Comparison of ENCODE assay signal across 20 mouse cellular contexts in genomic region chr2:15931924-15932323, GRCm38 (mm10).
DNase-seq lines count a peak whose midpoint lies in the region; ATAC-seq and TF ChIP-seq lines count a peak whose summit lies in the region.
"Had no signal": no experiment of that assay in that cellular context is flagged by ENCODE, and none has a peak within 500 bp of the region (broad histone marks: within the 10 kb centered on the region; RNA-seq: fewer than 3 reads in every experiment).

No protein-coding gene starts in this region.

- H3K4me3 ChIP-seq in forebrain, embryonic 16.5 days (replicated peaks; ENCODE audit: low read length): no peak overlapping the region
- H3K4me3 ChIP-seq in forebrain, embryonic 13.5 days: no peak overlapping the region
- H3K4me3 ChIP-seq in midbrain, embryonic 16.5 days (ENCODE audit: low read depth, low read length): no peak overlapping the region
- H3K4me3 ChIP-seq in midbrain, postnatal 0 days (ENCODE audit: low read depth, low read length): no peak overlapping the region
- no peak overlapping the region for H3K4me3 ChIP-seq in intestine, embryonic 15.5 days (replicated peaks)
- H3K4me3 ChIP-seq: embryonic facial prominence, embryonic 10.5 days; embryonic facial prominence, embryonic 12.5 days; forebrain, embryonic 12.5 days had no signal

- no peaks in the 10 kb centered on the region for H3K9me3 ChIP-seq in forebrain, embryonic 16.5 days (ENCODE audit: control insufficient read depth, low read length)
- H3K9me3 ChIP-seq in forebrain, embryonic 13.5 days (replicated peaks): no peaks in the 10 kb centered on the region
- H3K9me3 ChIP-seq in midbrain, embryonic 16.5 days (replicated peaks; ENCODE audit: control insufficient read depth, low read length, poor library complexity, severe bottlenecking): no peaks in the 10 kb centered on the region
- H3K9me3 ChIP-seq in midbrain, postnatal 0 days (ENCODE audit: low read length): no peaks in the 10 kb centered on the region
- H3K9me3 ChIP-seq in intestine, embryonic 15.5 days: no peaks in the 10 kb centered on the region
- H3K9me3 ChIP-seq: embryonic facial prominence, embryonic 10.5 days; embryonic facial prominence, embryonic 12.5 days; forebrain, embryonic 12.5 days had no signal

- DNase-seq in midbrain, postnatal 0 days (ENCODE audit: low spot score): no peak
- DNase-seq in brain, embryonic 14.5 days (ENCODE audit: low read depth): peak; percentile 9
- peak; percentile 61 for DNase-seq in retina, postnatal 1 day
- no peak for DNase-seq in cerebellum, adult 9-10 months
- DNase-seq: adrenal gland, adult 8-10 months; adrenal gland, postnatal 14 days; adrenal gland, postnatal 36 days; cerebellum, adult 11 months; cerebellum, adult 18-20 months; cerebellum, adult 8-10 months; cerebellum, postnatal 25 days had no signal

- TF ChIP-seq POLR2A in brain, embryonic 14.5 days (IDR thresholded peaks at IDR 0.05; ENCODE audit: borderline replicate concordance, extremely low read depth, insufficient read depth, insufficient read length, poor library complexity, severe bottlenecking): no peak

- H3K4me2 ChIP-seq in forebrain, embryonic 16.5 days (ENCODE audit: low read length): no peak overlapping the region
- no peak overlapping the region for H3K4me2 ChIP-seq in forebrain, embryonic 13.5 days
- no peak overlapping the region for H3K4me2 ChIP-seq in midbrain, embryonic 16.5 days (ENCODE audit: low read length)
- H3K4me2 ChIP-seq in midbrain, postnatal 0 days (ENCODE audit: low read depth, low read length, poor library complexity, severe bottlenecking): no peak overlapping the region
- no peak overlapping the region for H3K4me2 ChIP-seq in intestine, embryonic 15.5 days (replicated peaks)
- H3K4me2 ChIP-seq: embryonic facial prominence, embryonic 12.5 days; forebrain, embryonic 12.5 days had no signal

- no peaks in the 10 kb centered on the region for H3K27me3 ChIP-seq in forebrain, embryonic 16.5 days (replicated peaks; ENCODE audit: control insufficient read depth, insufficient read depth, low read length)
- no peaks in the 10 kb centered on the region for H3K27me3 ChIP-seq in forebrain, embryonic 13.5 days
- H3K27me3 ChIP-seq in midbrain, embryonic 16.5 days (ENCODE audit: control insufficient read depth, insufficient read depth, low read depth, low read length): no peaks in the 10 kb centered on the region
- H3K27me3 ChIP-seq in midbrain, postnatal 0 days (ENCODE audit: insufficient read depth, low read length): no peaks in the 10 kb centered on the region
- H3K27me3 ChIP-seq in intestine, embryonic 15.5 days (replicated peaks): no peaks in the 10 kb centered on the region
- H3K27me3 ChIP-seq: embryonic facial prominence, embryonic 12.5 days; forebrain, embryonic 12.5 days; Patski had no signal

- no peak for TF ChIP-seq CTCF in midbrain, postnatal 0 days (IDR thresholded peaks at IDR 0.05)
- no peak for TF ChIP-seq CTCF in brain, embryonic 14.5 days (IDR thresholded peaks at IDR 0.05; ENCODE audit: borderline replicate concordance, extremely low read depth, insufficient read depth, insufficient read length)

- no peak overlapping the region for H3K9ac ChIP-seq in forebrain, embryonic 16.5 days (replicated peaks; ENCODE audit: low read depth, low read length)
- no peak overlapping the region for H3K9ac ChIP-seq in forebrain, embryonic 13.5 days
- no peak overlapping the region for H3K9ac ChIP-seq in midbrain, embryonic 16.5 days (ENCODE audit: low read depth, low read length)
- no peak overlapping the region for H3K9ac ChIP-seq in midbrain, postnatal 0 days (replicated peaks; ENCODE audit: low read length, poor library complexity, severe bottlenecking)
- no peak overlapping the region for H3K9ac ChIP-seq in intestine, embryonic 15.5 days
- H3K9ac ChIP-seq: embryonic facial prominence, embryonic 12.5 days; forebrain, embryonic 12.5 days had no signal

- peak; percentile 50; the same call in 1 of the 2 replicates for ATAC-seq in forebrain, embryonic 16.5 days
- ATAC-seq in forebrain, embryonic 13.5 days: no peak
- 0 out of 2 replicates have a peak, but pooled peaks have one; percentile 56 for ATAC-seq in midbrain, embryonic 16.5 days
- no peak for ATAC-seq in midbrain, postnatal 0 days (ENCODE audit: low FRiP score)
- ATAC-seq in intestine, embryonic 15.5 days: no peak
- ATAC-seq: activated CD4-positive, CD25-positive, alpha-beta regulatory T cell, adult 4 months; Patski had no signal

- peaks cover 7% of the 10 kb centered on the region; the same call in 1 of the 2 replicates for H3K4me1 ChIP-seq in forebrain, embryonic 16.5 days (replicated peaks; ENCODE audit: control insufficient read depth, insufficient read depth, low read length)
- H3K4me1 ChIP-seq in forebrain, embryonic 13.5 days: peaks cover 8% of the 10 kb centered on the region
- H3K4me1 ChIP-seq in midbrain, embryonic 16.5 days (ENCODE audit: control insufficient read depth, insufficient read depth, low read length): no peaks in the 10 kb centered on the region
- no peaks in the 10 kb centered on the region for H3K4me1 ChIP-seq in midbrain, postnatal 0 days (ENCODE audit: insufficient read depth, low read length)
- H3K4me1 ChIP-seq in intestine, embryonic 15.5 days (replicated peaks): no peaks in the 10 kb centered on the region
- H3K4me1 ChIP-seq: embryonic facial prominence, embryonic 10.5 days; embryonic facial prominence, embryonic 12.5 days had no signal

- no peak overlapping the region for H3K27ac ChIP-seq in forebrain, embryonic 16.5 days (ENCODE audit: low read length)
- no peak overlapping the region for H3K27ac ChIP-seq in forebrain, embryonic 13.5 days
- H3K27ac ChIP-seq in midbrain, embryonic 16.5 days (ENCODE audit: low read length): no peak overlapping the region
- no peak overlapping the region for H3K27ac ChIP-seq in midbrain, postnatal 0 days (ENCODE audit: low read depth, low read length)
- H3K27ac ChIP-seq in intestine, embryonic 15.5 days: no peak overlapping the region
- H3K27ac ChIP-seq: embryonic facial prominence, embryonic 10.5 days; embryonic facial prominence, embryonic 12.5 days; forebrain, embryonic 12.5 days had no signal

- H3K36me3 ChIP-seq in forebrain, embryonic 16.5 days (ENCODE audit: control insufficient read depth, insufficient read depth): no peaks in the 10 kb centered on the region
- no peaks in the 10 kb centered on the region for H3K36me3 ChIP-seq in forebrain, embryonic 13.5 days (ENCODE audit: poor library complexity, severe bottlenecking)
- H3K36me3 ChIP-seq in midbrain, embryonic 16.5 days (ENCODE audit: control insufficient read depth, insufficient read depth, low read length): no peaks in the 10 kb centered on the region
- H3K36me3 ChIP-seq in midbrain, postnatal 0 days (ENCODE audit: insufficient read depth, low read length): no peaks in the 10 kb centered on the region
- H3K36me3 ChIP-seq in intestine, embryonic 15.5 days: no peaks in the 10 kb centered on the region
- H3K36me3 ChIP-seq: embryonic facial prominence, embryonic 10.5 days; embryonic facial prominence, embryonic 12.5 days; forebrain, embryonic 12.5 days had no signal

Comparison
In these comparisons a context has a peak if more than half of its experiments do, and no peak if none do; other contexts are left out.
1. ATAC-seq: peak in forebrain, embryonic 16.5 days (single experiment) and midbrain, embryonic 16.5 days (single experiment); none in forebrain, embryonic 13.5 days (single experiment), midbrain, postnatal 0 days (single experiment) and intestine, embryonic 15.5 days (single experiment).
2. DNase-seq: peak in brain, embryonic 14.5 days (single experiment) and retina, postnatal 1 day (single experiment); none in midbrain, postnatal 0 days (single experiment) and cerebellum, adult 9-10 months (single experiment).